Mouse (Mus musculus) erythroid progenitor cell, adult 5-6 weeks (primary cell): ENCODE data around the gene Cfap73. TPM values are rescaled to one million over a fixed set of nuclear protein-coding genes. Genes with fewer than 3 reads are reported as not detected.

Source experiments
- ATAC-seq: replicated peaks from 2 replicates; pipeline ENCODE4 v1.8.0; 2016; ENCODE audit warnings: moderate number of reproducible peaks, mild to moderate bottlenecking, moderate TSS enrichment, inconsistent platforms; ENCODE audit not compliant: poor library complexity, low FRiP score, severe bottlenecking
- total RNA-seq, 2 experiments: library from RNA; stranded (forward) in 1 of 2; stranded (reverse) in 1 of 2; fragments of 150-400 nt in 1 of 2; fragments of 186-747, 209-891 nt in 1 of 2; gene quantifications; 2 replicates each; pipeline versions ENCODE4 v1.2.3 to v1.2.4; 2015 to 2017; ENCODE audit warnings: low replicate concordance in 2 of 2

Gene Cfap73
- total RNA-seq, 2 experiments from 2014 or later: not detected

- ATAC-seq: peak; percentile 67
These were observed 13.5 kb downstream of the Cfap73 start for GRCm38 (mm10) chr5:120620375-120621077.

GRCm38 (mm10) chr5:120619201-120619600 is 14.8 kb downstream of the Cfap73 start:
- 0 out of 2 replicates have a peak, but pooled peaks have one; percentile 33 for ATAC-seq

GRCm38 (mm10) chr5:120618778-120619177 is 15.3 kb downstream of the Cfap73 start:
- no peak for ATAC-seq

DNA sequence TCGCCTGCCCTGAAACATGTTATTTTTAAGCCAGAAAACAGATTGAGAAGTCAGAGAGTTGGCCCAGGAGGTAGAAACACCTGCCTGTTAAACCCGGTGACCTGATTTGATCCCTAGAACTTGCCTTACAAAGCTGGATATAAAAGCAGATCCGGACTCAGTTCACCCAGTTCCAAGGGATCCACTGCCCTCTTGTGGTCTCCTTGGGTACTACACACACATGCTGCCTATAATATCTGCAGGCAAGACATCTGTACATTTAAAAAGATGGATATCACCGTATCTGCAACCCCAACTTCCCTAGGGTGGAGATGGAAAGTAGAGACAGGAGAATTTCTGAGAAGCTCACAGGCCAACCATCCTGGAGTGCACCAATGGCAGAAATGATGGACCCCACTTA is 18.1 kb downstream of the Cfap73 start:
- ATAC-seq: no peak

DNA sequence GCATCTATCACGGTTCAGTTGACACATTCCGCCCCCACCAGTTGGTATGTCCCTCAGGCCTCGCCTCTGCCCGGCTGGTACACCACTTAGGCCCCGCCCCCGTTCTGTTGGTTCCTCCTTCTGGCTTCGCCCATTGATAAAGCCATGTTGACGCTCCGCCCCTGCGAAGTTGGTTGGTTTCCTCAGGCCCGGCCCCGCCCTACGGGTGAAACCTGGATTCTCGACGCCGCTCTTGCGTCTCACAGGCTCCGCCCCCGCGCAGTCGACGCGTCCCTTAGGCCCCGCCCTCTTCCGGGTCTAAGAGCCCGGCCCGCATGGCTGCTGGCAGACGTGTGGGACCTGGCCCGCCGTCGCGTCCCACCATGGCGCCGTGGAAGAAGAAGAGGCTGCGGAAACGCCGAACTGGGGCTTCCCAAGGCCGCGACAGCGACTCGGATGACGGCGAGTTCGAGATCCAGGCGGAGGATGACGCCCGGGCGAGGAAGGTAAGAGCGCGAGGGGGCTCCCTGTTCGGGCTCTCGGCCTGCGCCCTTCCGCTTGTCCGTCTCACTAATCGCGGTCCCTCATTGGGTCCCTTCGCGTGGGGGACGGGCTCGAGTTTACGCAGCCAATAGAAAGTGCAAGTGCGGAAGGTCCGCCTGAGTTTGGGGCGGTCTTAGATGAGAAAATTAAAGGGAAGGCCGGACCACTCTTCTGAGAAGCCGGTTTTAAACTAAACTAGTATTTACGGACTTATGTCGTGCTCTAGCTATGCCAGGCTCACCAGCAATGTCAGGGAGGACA is 21.0 kb downstream of the Cfap73 start:
- peak; percentile 87 for ATAC-seq

DNA sequence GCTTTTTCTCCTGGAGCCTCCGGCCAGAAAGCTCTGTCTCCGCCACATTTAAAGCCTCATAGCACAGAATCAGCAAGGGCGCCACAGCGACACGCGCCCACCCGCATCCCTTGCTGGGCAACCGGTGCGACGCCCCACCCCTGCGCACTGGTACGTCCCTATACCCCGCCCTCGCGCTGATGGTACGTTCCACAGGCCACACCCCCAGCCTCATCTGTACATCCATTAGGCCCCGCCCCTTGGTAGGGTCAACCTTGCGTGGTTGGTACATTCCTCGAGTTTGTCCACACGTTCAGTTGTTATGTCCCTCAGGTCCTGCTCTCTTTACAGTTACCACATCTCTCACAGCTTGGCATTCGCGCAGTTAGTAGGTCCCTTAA is 21.6 kb downstream of the Cfap73 start, which contains the start of the genes Rita1 and Ddx54:
Gene Rita1 (minus strand): TSS at position 148 of the 380 bp plus-strand sequence.
Gene Ddx54 (plus strand): TSS at position 298 of the 380 bp plus-strand sequence.
- ATAC-seq: peak; percentile 78

GRCm38 (mm10) chr5:120611416-120611815 is 22.6 kb downstream of the Cfap73 start:
- ATAC-seq: no peak

GRCm38 (mm10) chr5:120610906-120611305 is 23.1 kb downstream of the Cfap73 start:
- ATAC-seq: no peak

DNA sequence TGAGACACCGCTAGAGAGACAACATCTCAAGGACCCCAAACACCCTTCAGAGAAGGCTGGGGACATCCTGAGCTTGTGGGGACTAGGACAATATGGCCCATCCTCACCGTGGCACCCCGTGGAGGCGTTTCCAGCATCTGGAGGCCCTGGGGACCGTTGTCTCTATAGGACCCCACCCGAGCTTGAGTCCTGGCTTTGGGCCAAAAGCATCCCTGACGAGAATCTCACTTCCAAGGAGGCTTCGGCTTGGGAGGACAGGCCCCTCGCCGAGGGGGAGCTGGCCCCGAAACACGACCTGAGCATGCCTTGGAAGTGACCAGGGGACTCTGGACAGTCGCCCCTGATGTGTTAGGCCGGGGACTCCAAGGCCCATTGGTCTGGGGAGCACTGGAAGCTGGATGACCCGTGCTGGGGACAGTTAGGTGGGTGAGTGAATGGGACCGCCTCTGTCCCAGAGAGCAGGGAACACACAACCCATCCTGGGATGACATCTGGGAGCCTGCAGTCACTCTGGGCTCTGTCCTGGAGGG is 24.7 kb downstream of the Cfap73 start:
- ATAC-seq: no peak

- no peak for ATAC-seq
These were observed 26.7 kb downstream of the Cfap73 start for GRCm38 (mm10) chr5:120607335-120607734.

DNA sequence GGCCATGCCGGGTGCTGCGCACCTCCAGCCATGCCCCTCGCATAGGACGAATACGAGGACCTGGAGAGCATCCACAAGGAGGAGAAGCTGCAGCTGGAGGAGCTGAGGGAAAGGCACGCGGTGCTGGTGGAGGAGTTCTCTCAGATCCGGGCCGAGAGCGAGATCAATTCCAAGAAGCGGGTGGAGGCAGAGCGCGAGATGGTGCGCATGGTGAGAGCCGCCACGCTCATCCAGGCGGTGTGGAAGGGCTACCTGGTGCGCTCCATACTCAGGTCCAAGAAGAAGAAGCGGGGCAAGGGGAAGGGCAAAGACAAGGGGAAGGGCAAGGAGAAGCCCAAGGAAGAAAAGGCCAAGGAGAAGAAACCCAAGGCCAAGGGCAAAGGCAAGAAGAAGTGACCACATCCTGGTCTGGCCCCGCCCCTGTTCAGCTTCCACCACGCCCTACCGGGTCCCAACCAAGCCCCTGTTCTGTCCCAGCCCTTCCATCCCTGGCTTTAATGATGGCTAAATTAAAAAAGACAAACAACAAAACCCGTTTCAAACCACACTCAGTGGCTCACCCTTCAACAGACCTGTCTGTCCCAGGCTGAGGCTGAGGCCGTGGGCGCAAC is 27.3 kb downstream of the Cfap73 start:
- no peak for ATAC-seq

GRCm38 (mm10) chr5:120605688-120606087 is 28.3 kb downstream of the Cfap73 start:
- peak; percentile 72 for ATAC-seq

DNA sequence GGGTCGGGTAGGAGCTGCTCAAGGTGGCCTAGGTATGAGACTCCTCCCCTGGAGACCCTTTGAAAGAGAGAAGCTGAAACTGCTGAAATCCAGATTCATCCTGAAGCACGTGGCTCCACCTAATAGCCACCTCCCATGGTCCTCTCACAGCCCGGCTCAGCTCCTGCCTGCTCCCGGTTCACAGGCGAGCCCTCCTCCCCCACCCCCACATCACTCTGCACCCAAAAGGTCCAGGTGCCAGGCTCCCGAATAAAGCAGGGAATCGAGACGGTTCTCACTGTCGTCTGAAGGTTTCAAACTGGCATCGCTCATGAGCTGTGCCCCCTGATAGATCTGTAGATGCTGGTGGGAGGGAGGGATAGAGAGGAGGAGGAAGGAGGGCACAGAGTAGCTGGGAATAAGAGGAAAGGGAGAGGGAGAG is 28.8 kb downstream of the Cfap73 start:
- ATAC-seq: no peak

DNA sequence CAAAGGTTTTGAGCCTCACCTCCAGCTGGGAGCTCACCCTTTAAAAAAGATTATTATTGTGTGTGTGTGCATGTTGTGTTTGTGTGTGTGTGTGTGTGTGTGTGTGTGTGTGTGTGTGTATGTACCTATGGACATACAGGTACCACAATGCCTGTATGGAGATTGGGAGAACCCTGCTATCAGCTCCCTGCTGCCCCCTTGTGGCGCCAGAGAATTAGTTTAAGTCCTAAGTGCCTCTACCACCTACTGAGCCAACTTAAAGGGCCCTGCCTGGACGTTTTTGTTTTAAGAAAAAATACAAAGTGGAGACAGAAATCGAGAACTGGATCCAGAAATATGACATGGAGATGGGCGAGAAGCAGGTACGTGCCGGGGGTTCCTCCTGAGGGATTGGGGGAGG is 29.2 kb downstream of the Cfap73 start:
- peak; percentile 57; the same call in 1 of the 2 replicates for ATAC-seq

- ATAC-seq: no peak
These were observed 30.5 kb downstream of the Cfap73 start for GRCm38 (mm10) chr5:120603515-120603914.

DNA sequence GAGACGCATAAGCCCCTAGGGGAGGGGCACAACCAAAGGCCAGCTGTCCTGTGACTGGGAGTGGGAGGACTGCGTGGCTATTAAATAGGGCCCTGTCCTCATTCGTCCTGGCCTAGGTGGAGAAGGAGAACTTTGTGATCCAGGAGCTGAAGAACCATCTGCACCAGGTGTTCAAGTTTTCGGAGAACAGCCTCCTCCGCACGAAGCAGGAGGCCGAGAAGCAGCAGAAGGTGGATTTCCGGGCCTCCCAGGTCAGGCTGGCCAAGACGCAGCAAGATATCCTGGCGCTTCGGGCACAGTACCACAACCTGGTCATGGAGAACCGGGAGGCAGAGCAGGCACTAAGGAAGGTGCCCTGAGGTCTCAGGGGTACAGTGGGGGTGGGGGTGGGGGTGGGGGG is 31.8 kb downstream of the Cfap73 start:
- no peak for ATAC-seq

GRCm38 (mm10) chr5:120600946-120601668 is 32.9 kb downstream of the Cfap73 start:
- peak; percentile 44 for ATAC-seq

- ATAC-seq: peak; percentile 83
These were observed 34.4 kb downstream of the Cfap73 start for GRCm38 (mm10) chr5:120599625-120600024.

GRCm38 (mm10) chr5:120594485-120594884 is 39.5 kb downstream of the Cfap73 start:
- ATAC-seq: no peak

- no peak for ATAC-seq
These were observed 41.9 kb downstream of the Cfap73 start for GRCm38 (mm10) chr5:120592141-120592540.
